Mouse (Mus musculus): ENCODE measurements around the gene Chrnb4. TPM values are rescaled to one million over a fixed set of nuclear protein-coding genes. Genes with fewer than 3 reads are reported as not detected.

The Chrnb4 gene
- total and polyA plus RNA-seq, 3 experiments: 0.05 to 0.33 (median 0.08) TPM

DNA sequence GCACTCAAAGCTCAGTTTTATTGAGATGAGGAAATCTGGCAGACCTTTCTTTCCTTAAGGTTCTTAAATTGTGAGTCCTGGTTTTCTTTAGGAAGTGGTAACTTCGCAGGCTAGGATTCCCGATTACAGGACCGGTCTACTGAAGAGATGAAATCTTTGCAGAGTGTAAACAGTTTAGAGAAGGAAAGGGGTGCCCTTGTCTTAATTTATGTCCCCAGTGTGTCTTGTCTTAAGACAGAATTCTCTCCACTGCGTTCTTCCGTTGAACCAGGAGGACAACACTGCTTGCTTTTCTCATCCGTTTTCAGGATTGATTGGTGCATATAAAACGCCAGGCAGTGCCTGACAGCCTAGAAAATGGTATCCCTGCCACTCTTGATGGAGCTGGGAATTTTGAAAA lies 66.2 kb downstream of the Chrnb4 start:
- H3K4me3 ChIP-seq: no peak overlapping the region

DNA sequence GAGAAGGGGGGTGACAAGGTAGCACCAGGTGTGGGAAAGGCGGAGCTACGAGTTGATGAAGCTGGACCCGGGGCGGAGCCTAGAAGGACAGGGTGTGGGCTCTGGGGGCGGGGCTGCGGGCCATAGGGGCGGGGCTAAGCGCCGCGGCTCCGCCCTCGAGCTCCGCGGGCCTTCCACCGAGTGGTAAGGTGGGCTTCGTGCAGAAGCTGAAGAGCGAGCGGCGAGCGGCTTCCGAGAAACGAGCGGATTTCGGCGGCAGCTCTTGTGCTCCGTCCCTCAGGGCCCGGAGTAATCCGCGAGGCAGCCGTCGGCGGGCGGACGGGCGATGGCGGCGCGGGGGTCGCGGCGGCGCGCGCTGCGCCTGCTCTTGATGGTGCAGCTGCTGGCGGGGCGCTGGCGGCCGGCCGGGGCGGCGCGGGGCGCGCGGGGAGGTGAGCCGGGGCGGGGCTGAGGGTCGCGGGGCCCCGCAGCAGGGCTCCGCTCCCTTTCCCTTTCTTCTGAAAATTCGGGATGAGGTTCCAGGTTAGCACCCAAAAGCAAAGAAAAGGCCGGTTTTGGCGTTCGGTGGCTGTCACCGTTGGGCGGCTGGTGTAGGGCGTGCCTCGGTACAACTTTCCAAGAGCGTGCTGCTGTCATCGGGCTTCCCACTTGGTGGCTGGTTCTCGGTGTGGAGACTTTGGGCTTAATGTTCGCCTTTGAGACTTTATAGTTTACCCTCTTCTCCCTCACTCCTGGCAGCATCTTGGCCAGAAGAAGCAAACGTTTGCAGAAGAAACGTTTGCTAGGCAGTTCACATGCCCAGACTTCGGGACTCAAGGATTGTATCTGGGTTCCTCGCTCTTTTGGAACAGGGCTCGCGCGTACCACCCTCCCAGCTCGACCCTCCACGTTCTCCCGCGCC lies 67.0 kb downstream of the Chrnb4 start:
- Histone ChIP-seq H3K4me3 (peak overlapping the region; percentile 31), H3K79me2 (replicated peaks; ENCODE audit: control insufficient read depth, insufficient read depth, low read length) (no peaks in the 10 kb centered on the region), H3K9ac (ENCODE audit: low read depth, low read length) (no peak overlapping the region), H3K4me1 (ENCODE audit: control insufficient read depth, insufficient read depth, low read length) (peaks cover 3% of the 10 kb centered on the region), H3K27ac (no peak overlapping the region), H3K36me3 (ENCODE audit: control insufficient read depth, insufficient read depth, low read length) (no peaks in the 10 kb centered on the region; the same call in 1 of the 2 replicates), H3K27me3 (ENCODE audit: control insufficient read depth, insufficient read depth, low read length) (peaks cover 16% of the 10 kb centered on the region)
- TF ChIP-seq CTCF (IDR thresholded peaks at IDR 0.05) (no peak), EP300 (IDR thresholded peaks at IDR 0.05; ENCODE audit: insufficient read depth, low read depth, low read length) (no peak), POLR2A (IDR thresholded peaks at IDR 0.05; ENCODE audit: insufficient read depth, low read depth, low read length) (no peak)
- peak; percentile 7 to 21 for DNase-seq
- intact Hi-C loops (cut with DNase I): no loop called here
- WGBS: 2% methylated on average over 70 of the region's 85 CpGs

More for the DNA sequence above, 66.2 kb downstream of the Chrnb4 start:
- Histone ChIP-seq H3K9ac (ENCODE audit: low read depth, low read length) (no peak overlapping the region), H3K79me2 (replicated peaks; ENCODE audit: control insufficient read depth, insufficient read depth, low read length) (no peaks in the 10 kb centered on the region), H3K4me1 (ENCODE audit: control insufficient read depth, insufficient read depth, low read length) (peaks cover 3% of the 10 kb centered on the region), H3K36me3 (ENCODE audit: control insufficient read depth, insufficient read depth, low read length) (no peaks in the 10 kb centered on the region; the same call in 1 of the 2 replicates), H3K27ac (no peak overlapping the region), H3K27me3 (ENCODE audit: control insufficient read depth, insufficient read depth, low read length) (peaks cover 16% of the 10 kb centered on the region)
- DNase-seq: no peak
- TF ChIP-seq CTCF (IDR thresholded peaks at IDR 0.05) (no peak), EP300 (IDR thresholded peaks at IDR 0.05; ENCODE audit: insufficient read depth, low read depth, low read length) (no peak)
- WGBS: 24% methylated on average over 7 of the region's 7 CpGs
- intact Hi-C loops (cut with DNase I): no loop called here

DNA sequence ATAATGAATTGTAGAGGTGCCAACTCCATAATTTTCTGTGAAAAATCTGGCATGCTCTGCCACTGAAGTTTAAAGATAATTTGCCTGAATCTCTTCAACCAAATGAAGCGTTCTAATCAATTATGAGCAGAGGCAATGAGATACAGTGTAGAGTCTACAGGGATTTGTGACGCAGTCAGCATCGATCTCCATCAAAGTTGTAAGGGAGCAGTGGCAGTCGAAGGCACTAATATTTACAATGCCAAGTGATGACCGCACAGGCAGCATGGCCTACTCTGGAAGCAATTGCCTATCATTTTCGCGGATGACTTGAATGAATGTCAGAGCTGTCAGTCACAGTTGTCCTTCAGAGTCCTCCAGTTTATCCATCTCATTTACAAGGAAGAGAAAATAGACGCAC lies 67.9 kb downstream of the Chrnb4 start, which contains the start of gene Chrna5:
Chrna5 (plus strand) TSS at position 207 of the 400 bp plus-strand sequence.
- TF ChIP-seq POLR2A (IDR thresholded peaks at IDR 0.05; ENCODE audit: insufficient read depth, low read depth, low read length) (no peak), EP300 (IDR thresholded peaks at IDR 0.05; ENCODE audit: insufficient read depth, low read depth, low read length) (no peak), CTCF (IDR thresholded peaks at IDR 0.05) (no peak)
- peaks cover 16% of the 10 kb centered on the region for H3K27me3 ChIP-seq (ENCODE audit: control insufficient read depth, insufficient read depth, low read length)
- WGBS: 67% methylated on average over 8 of the region's 8 CpGs

More for the DNA sequence above, 67.9 kb downstream of the Chrnb4 start, which contains the start of gene Chrna5:
- no peak for DNase-seq
- H3K27ac ChIP-seq: no peak within 1 kb of the TSS
- intact Hi-C loops (cut with DNase I): no loop called here
- H3K4me1 ChIP-seq (ENCODE audit: control insufficient read depth, insufficient read depth, low read length): peaks cover 3% of the 10 kb centered on the region
- no peak within 1 kb of the TSS for H3K9ac ChIP-seq (ENCODE audit: low read depth, low read length)
- no peaks in the 10 kb centered on the region; the same call in 1 of the 2 replicates for H3K36me3 ChIP-seq (ENCODE audit: control insufficient read depth, insufficient read depth, low read length)
- no peaks in the 10 kb centered on the region for H3K79me2 ChIP-seq (replicated peaks; ENCODE audit: control insufficient read depth, insufficient read depth, low read length)
- H3K4me3 ChIP-seq: peak within 1 kb of the TSS; percentile 31

Other genes with a start within 250 kb of the Chrnb4 start
- 10 to 100 TPM; 23.5 to 26.7 TPM for gene Ireb2, start 185.0 kb downstream of the Chrnb4 start, total RNA-seq (2021)
- gene Ireb2, start 185.0 kb downstream of the Chrnb4 start, polyA plus RNA-seq (2012; rRNA removed): 4.7 and 10.9 TPM in 2 replicates
- gene Hykk, start 131.5 kb downstream of the Chrnb4 start, total RNA-seq (2021): 1 to 10 TPM in 1 of 2 experiments, under 1 TPM in 1; 0.99 to 1.1 TPM
- gene Hykk, start 131.5 kb downstream of the Chrnb4 start, polyA plus RNA-seq (2012; rRNA removed): 0.55 and 1.1 TPM in 2 replicates
- gene Psma4, start 98.0 kb downstream of the Chrnb4 start, total RNA-seq (2021): 100 to 1,000 TPM; 110 to 127 TPM
- gene Psma4, start 98.0 kb downstream of the Chrnb4 start, polyA plus RNA-seq (2012; rRNA removed): 87.1 and 167 TPM in 2 replicates
- not detected for gene AY074887, start 97.8 kb downstream of the Chrnb4 start, total RNA-seq (2021)
- gene AY074887, start 97.8 kb downstream of the Chrnb4 start, polyA plus RNA-seq (2012; rRNA removed): not detected in 2 replicates
- not detected for gene Chrna5, start 67.9 kb downstream of the Chrnb4 start, total RNA-seq (2021)
- gene Chrna5, start 67.9 kb downstream of the Chrnb4 start, polyA plus RNA-seq (2012; rRNA removed): 0.15 TPM in 1 of 2 replicates, not detected in the other
- under 1 TPM in 1 of 2 experiments, not detected in 1; 0.11 TPM for gene Chrna3, start 22.2 kb downstream of the Chrnb4 start, total RNA-seq (2021)
- 0.37 and 1.2 TPM in 2 replicates for gene Chrna3, start 22.2 kb downstream of the Chrnb4 start, polyA plus RNA-seq (2012; rRNA removed)
- gene Ube2q2, start 100.1 kb upstream of the Chrnb4 start, total RNA-seq (2021): 10 to 100 TPM; 25.3 to 29.5 TPM
- 7.8 and 12.5 TPM in 2 replicates for gene Ube2q2, start 100.1 kb upstream of the Chrnb4 start, polyA plus RNA-seq (2012; rRNA removed)
- 10 to 100 TPM; 31.4 to 34.7 TPM for gene Fbxo22, start 160.1 kb upstream of the Chrnb4 start, total RNA-seq (2021)
- gene Fbxo22, start 160.1 kb upstream of the Chrnb4 start, polyA plus RNA-seq (2012; rRNA removed): 12.9 and 20.7 TPM in 2 replicates

Data from heart, adult 2 months (tissue).